Mouse (Mus musculus) yolk sac, embryonic 10.5 days (tissue): ENCODE measurements around the gene Olfr1307.

Experiments
- DNase-seq: peaks from one replicate; pipeline ENCODE4 v3.0.0-alpha.2; 2017; ENCODE audit warnings: low spot score

Gene Olfr1307

DNA sequence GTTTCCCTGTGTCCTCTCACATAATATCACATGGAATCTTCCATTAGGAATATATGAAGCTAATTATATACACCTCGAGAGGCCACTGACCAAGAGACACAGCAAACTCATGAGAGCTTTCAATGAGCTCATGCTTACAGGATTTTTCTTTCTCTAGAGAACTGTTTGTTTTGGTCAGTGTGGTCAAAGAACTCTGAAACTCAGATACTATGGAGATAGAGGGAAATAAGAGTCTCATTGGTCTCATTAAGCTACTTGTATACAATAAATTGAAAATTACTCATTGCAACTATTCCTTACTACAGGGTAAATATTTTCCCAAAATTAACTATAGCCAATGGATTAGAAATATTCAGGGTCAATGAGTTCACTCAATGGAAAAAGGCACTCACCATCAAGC lies at the start of gene Olfr1307:
Gene Olfr1307 (minus strand): TSS at position 101 of the 400 bp plus-strand sequence.
- DNase-seq = no peak

DNA sequence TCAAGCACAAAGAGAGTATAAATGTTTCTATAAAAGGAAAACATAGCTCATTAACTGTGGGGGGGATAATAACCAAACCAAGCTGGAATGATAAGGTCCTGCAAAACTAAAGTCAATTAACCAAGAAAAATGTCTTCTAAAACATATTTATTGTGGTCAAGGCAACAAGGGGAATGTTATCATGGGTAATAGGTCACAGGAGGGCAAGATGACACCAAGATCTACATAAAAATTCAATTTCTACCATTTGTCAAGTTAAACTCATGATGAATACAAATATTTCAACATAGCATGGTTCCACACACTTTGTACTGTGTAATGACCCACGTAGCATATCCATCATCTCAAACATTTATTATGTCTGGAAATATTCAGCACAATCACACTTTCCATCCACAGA lies 40.9 kb upstream of the Olfr1307 start, which contains the start of gene Olfr1309:
Gene Olfr1309 (minus strand): TSS at position 101 of the 400 bp plus-strand sequence.
- DNase-seq = no peak

DNA sequence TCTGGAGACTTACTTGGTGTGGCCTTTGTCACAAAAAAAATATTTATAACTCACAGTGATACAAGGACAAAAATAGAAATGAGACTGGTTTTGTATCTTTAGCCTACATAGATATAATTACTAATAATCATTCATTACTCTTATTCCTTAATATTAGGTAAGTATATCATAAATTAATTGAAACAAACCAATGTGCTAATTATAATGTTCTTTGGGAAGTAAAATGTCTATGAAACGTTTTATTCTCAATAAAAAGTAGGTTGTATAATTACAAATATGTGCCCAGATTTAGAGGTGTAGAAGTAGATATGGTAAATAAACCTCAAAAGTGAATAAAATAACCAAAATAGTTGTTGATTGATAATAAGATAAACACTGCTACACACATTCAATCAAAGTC lies 15.6 kb upstream of the Olfr1307 start, which contains the start of gene Olfr1308:
Gene Olfr1308 (minus strand): TSS at position 101 of the 400 bp plus-strand sequence.
- no peak for DNase-seq

DNA sequence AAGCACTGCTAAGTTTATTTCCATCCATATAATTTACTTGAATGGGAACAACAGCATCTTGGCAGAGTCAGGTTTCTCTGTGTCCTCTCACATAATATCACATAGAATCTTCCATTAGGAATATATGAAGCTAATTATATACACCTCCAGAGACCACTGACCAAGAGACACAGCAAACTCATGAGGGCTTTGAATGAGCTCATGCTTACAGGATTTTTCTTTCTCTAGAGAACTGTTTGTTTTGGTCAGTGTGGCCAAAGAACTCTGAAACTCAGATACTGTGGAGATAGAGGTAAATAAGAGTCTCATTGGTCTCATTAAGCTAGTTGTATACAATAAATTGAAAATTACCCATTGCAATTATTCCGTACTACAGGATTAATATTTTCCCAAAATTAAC lies 33.1 kb downstream of the Olfr1307 start, which contains the start of gene Olfr1306:
Gene Olfr1306 (minus strand): TSS at position 101 of the 400 bp plus-strand sequence.
- DNase-seq = no peak
